Mouse (Mus musculus) retina, adult 2 months (tissue): ENCODE data around the gene Babam2.

Experiments
- DNase-seq: peaks from one replicate; pipeline ENCODE4 v3.0.0-alpha.2; 2012; ENCODE audit warnings: low read depth, low spot score

The Babam2 gene

GRCm38 (mm10) chr5:31987541-31988307, 290.2 kb downstream of the Babam2 start:
- DNase-seq = no peak

GRCm38 (mm10) chr5:31997189-31997954, 299.9 kb downstream of the Babam2 start:
- no peak for DNase-seq

- DNase-seq = no peak
Measured at GRCm38 (mm10) chr5:31998806-31999205, 301.3 kb downstream of the Babam2 start.

- no peak for DNase-seq
Measured at GRCm38 (mm10) chr5:32000076-32000475, 302.6 kb downstream of the Babam2 start.

GRCm38 (mm10) chr5:32001266-32001665, 303.8 kb downstream of the Babam2 start:
- DNase-seq = no peak

- DNase-seq = no peak
Measured at GRCm38 (mm10) chr5:32001771-32002170, 304.3 kb downstream of the Babam2 start.

GRCm38 (mm10) chr5:32008401-32008800, 310.9 kb downstream of the Babam2 start:
- peak; percentile 4 for DNase-seq

- no peak for DNase-seq
Measured at GRCm38 (mm10) chr5:32010056-32010455, 312.6 kb downstream of the Babam2 start.

- DNase-seq = no peak
Measured at GRCm38 (mm10) chr5:32013053-32013452, 315.6 kb downstream of the Babam2 start.

GRCm38 (mm10) chr5:32014786-32015185, 317.3 kb downstream of the Babam2 start:
- no peak for DNase-seq

GRCm38 (mm10) chr5:32015949-32016478, 318.5 kb downstream of the Babam2 start:
- no peak for DNase-seq

- DNase-seq = no peak
Measured at GRCm38 (mm10) chr5:32017686-32018085, 320.2 kb downstream of the Babam2 start.

GRCm38 (mm10) chr5:32018276-32018675, 320.8 kb downstream of the Babam2 start:
- no peak for DNase-seq

- DNase-seq = no peak
Measured at GRCm38 (mm10) chr5:32029834-32030433, 332.4 kb downstream of the Babam2 start.

GRCm38 (mm10) chr5:32033185-32033584, 335.7 kb downstream of the Babam2 start:
- DNase-seq = no peak

GRCm38 (mm10) chr5:32033621-32034020, 336.1 kb downstream of the Babam2 start:
- DNase-seq = no peak

GRCm38 (mm10) chr5:32034475-32035054, 337.1 kb downstream of the Babam2 start:
- no peak for DNase-seq

- DNase-seq = no peak
Measured at GRCm38 (mm10) chr5:32035721-32036320, 338.3 kb downstream of the Babam2 start.

GRCm38 (mm10) chr5:32036896-32037295, 339.4 kb downstream of the Babam2 start:
- no peak for DNase-seq

GRCm38 (mm10) chr5:32037546-32037945, 340.1 kb downstream of the Babam2 start:
- no peak for DNase-seq

GRCm38 (mm10) chr5:32038994-32039393, 341.5 kb downstream of the Babam2 start:
- DNase-seq = no peak
